Mouse (Mus musculus) liver, embryonic 13.5 days (tissue): ENCODE measurements at regions not wholly inside any gene's neighbourhood (a gene's known extent, or its start where the extent isn't known, plus 50 kb on each side); places are given as distances from the start of the nearest gene placed in this dataset.
A peak's percentile ranks its signal among the peaks of the same experiment; 100 is the strongest.

Experiments used
- ATAC-seq: fragments of 200-750 bp; cut with Nextera tagmentation; 2 replicates; pipeline ENCODE4 v1.8.0; 2017; ENCODE audit warnings: low read depth, mild to moderate bottlenecking, moderate number of reproducible peaks, moderate library complexity
- DNase-seq: peaks from one replicate; pipeline ENCODE4 v3.0.0; 2022
- H3K27ac ChIP-seq: fragments of 300-500 bp; sonication (generic); 2 replicates; pipeline ENCODE4 v1.5.1; 2015; ENCODE audit warnings: moderate library complexity, mild to moderate bottlenecking, inconsistent platforms
- H3K27me3 ChIP-seq: fragments of 300-500 bp; sonication (generic); 2 replicates; pipeline ENCODE4 v1.6.1; 2015; ENCODE audit warnings: mild to moderate bottlenecking, inconsistent platforms
- H3K36me3 ChIP-seq: fragments of 300-500 bp; sonication (generic); 2 replicates; pipeline ENCODE4 v1.6.1; 2015; ENCODE audit warnings: mild to moderate bottlenecking, inconsistent platforms
- H3K4me1 ChIP-seq: fragments of 300-500 bp; sonication (generic); replicated peaks from 2 replicates; pipeline ENCODE4 v1.6.1; 2015; ENCODE audit warnings: inconsistent platforms
- H3K4me2 ChIP-seq: fragments of 300-500 bp; sonication (generic); 2 replicates; pipeline ENCODE4 v1.6.1; 2015; ENCODE audit warnings: inconsistent platforms, mild to moderate bottlenecking, moderate library complexity
- H3K4me3 ChIP-seq: fragments of 300-500 bp; sonication (generic); replicated peaks from 2 replicates; pipeline ENCODE4 v1.5.1; 2015; ENCODE audit warnings: mild to moderate bottlenecking, inconsistent platforms
- H3K9ac ChIP-seq: fragments of 300-500 bp; sonication (generic); 2 replicates; pipeline ENCODE4 v1.6.1; 2015; ENCODE audit warnings: mild to moderate bottlenecking, inconsistent platforms
- H3K9me3 ChIP-seq: fragments of 300-500 bp; sonication (generic); replicated peaks from 2 replicates; pipeline ENCODE4 v1.6.1; 2016; ENCODE audit warnings: inconsistent platforms
- WGBS: fragments of 180-500 bp; shearing (Covaris S2); methylation state at CpG from one replicate; pipeline ENCODE4 v1.1.7; 2015; ENCODE audit not compliant: insufficient replicate concordance; 5-methylcytosine and 5-hydroxymethylcytosine counted together

GRCm38 (mm10) chr15:62132895-62133294 is 1210.1 kb upstream of the A1bg start:
- H3K36me3 ChIP-seq, result no peaks in the 10 kb centered on the region
- no peaks in the 10 kb centered on the region for H3K27me3 ChIP-seq
- DNase-seq (no peak), ATAC-seq (no peak)
- H3K9me3 ChIP-seq, result no peaks in the 10 kb centered on the region
- H3K4me2 ChIP-seq, result no peak overlapping the region
- H3K9ac ChIP-seq, result 0 out of 2 replicates have a peak overlapping the region, but pooled peaks have one; percentile 23
- 0 out of 2 replicates have a peak overlapping the region, but pooled peaks have one; percentile 25 for H3K27ac ChIP-seq
- H3K4me1 ChIP-seq, result peaks cover 97% of the 10 kb centered on the region
- no peak overlapping the region for H3K4me3 ChIP-seq
- 58% methylated on average over 2 of the region's 2 CpGs for WGBS

- WGBS, result 75% methylated on average over 3 of the region's 3 CpGs
- Histone ChIP-seq H3K4me3 (no peak overlapping the region), H3K27ac (no peak overlapping the region; the same call in 1 of the 2 replicates), H3K9ac (no peak overlapping the region; the same call in 1 of the 2 replicates), H3K4me2 (no peak overlapping the region), H3K4me1 (peaks cover 97% of the 10 kb centered on the region), H3K27me3 (no peaks in the 10 kb centered on the region), H3K9me3 (no peaks in the 10 kb centered on the region), H3K36me3 (no peaks in the 10 kb centered on the region)
- ATAC-seq, result no peak
- DNase-seq, result no peak
These were observed 1208.9 kb upstream of the A1bg start for GRCm38 (mm10) chr15:62131686-62132085.

GRCm38 (mm10) chr15:62130530-62130929 is 1207.7 kb upstream of the A1bg start:
- Histone ChIP-seq H3K27me3 (no peaks in the 10 kb centered on the region), H3K4me1 (peaks cover 93% of the 10 kb centered on the region), H3K36me3 (no peaks in the 10 kb centered on the region), H3K4me3 (no peak overlapping the region), H3K4me2 (no peak overlapping the region), H3K9me3 (no peaks in the 10 kb centered on the region), H3K9ac (no peak overlapping the region), H3K27ac (peak overlapping the region; percentile 44; the same call in 1 of the 2 replicates)
- DNase-seq (no peak), ATAC-seq (no peak)
- WGBS, result 74% methylated on average over 4 of the region's 4 CpGs

- no peak overlapping the region for H3K4me2 ChIP-seq
- no peak overlapping the region for H3K9ac ChIP-seq
- H3K27ac ChIP-seq, result peak overlapping the region; percentile 68
- H3K27me3 ChIP-seq, result no peaks in the 10 kb centered on the region
- DNase-seq (no peak), ATAC-seq (peak; percentile 31; the same call in 1 of the 2 replicates)
- no peak overlapping the region for H3K4me3 ChIP-seq
- H3K4me1 ChIP-seq, result peaks cover 89% of the 10 kb centered on the region
- H3K36me3 ChIP-seq, result no peaks in the 10 kb centered on the region
- no peaks in the 10 kb centered on the region for H3K9me3 ChIP-seq
- WGBS, result 55% methylated on average over 11 of the region's 11 CpGs
These were observed 1205.9 kb upstream of the A1bg start for GRCm38 (mm10) chr15:62128546-62129212.

- Histone ChIP-seq H3K27ac (peak overlapping the region; percentile 68), H3K9me3 (no peaks in the 10 kb centered on the region), H3K4me1 (peaks cover 89% of the 10 kb centered on the region), H3K4me2 (no peak overlapping the region), H3K36me3 (0 out of 2 replicates have a peak, but pooled peaks cover 3% of the 10 kb centered on the region), H3K27me3 (no peaks in the 10 kb centered on the region), H3K9ac (peak overlapping the region; percentile 47; the same call in 1 of the 2 replicates), H3K4me3 (no peak overlapping the region)
- ATAC-seq, result peak; percentile 64
- WGBS, result 41% methylated on average over 11 of the region's 11 CpGs
- peak; percentile 40 for DNase-seq
These were observed 1204.9 kb upstream of the A1bg start for GRCm38 (mm10) chr15:62127602-62128158.

- H3K4me1 ChIP-seq, result peaks cover 92% of the 10 kb centered on the region
These were observed 1202.9 kb upstream of the A1bg start for GRCm38 (mm10) chr15:62125718-62126117.

GRCm38 (mm10) chr15:62123756-62124155 is 1200.9 kb upstream of the A1bg start:
- H3K27ac ChIP-seq, result peak overlapping the region; percentile 88; the same call in 1 of the 2 replicates
- 0 out of 2 replicates have a peak, but pooled peaks cover 3% of the 10 kb centered on the region for H3K36me3 ChIP-seq
- DNase-seq, result no peak
- H3K4me2 ChIP-seq, result no peak overlapping the region
- no peaks in the 10 kb centered on the region for H3K27me3 ChIP-seq
- H3K4me3 ChIP-seq, result no peak overlapping the region
- H3K9ac ChIP-seq, result no peak overlapping the region
- H3K4me1 ChIP-seq, result peaks cover 90% of the 10 kb centered on the region
- no peaks in the 10 kb centered on the region for H3K9me3 ChIP-seq
- ATAC-seq, result no peak
- 85% methylated on average over 4 of the region's 4 CpGs for whole genome bisulfite sequencing

More at GRCm38 (mm10) chr15:62125718-62126117, 1202.9 kb upstream of the A1bg start:
- no peak for ATAC-seq
- H3K27ac ChIP-seq, result 0 out of 2 replicates have a peak overlapping the region, but pooled peaks have one; percentile 15
- H3K27me3 ChIP-seq, result no peaks in the 10 kb centered on the region
- H3K9ac ChIP-seq, result no peak overlapping the region
- H3K36me3 ChIP-seq, result 0 out of 2 replicates have a peak, but pooled peaks cover 3% of the 10 kb centered on the region
- DNase-seq, result no peak
- H3K4me2 ChIP-seq, result no peak overlapping the region
- H3K4me3 ChIP-seq, result no peak overlapping the region
- 90% methylated on average over 7 of the region's 7 CpGs for WGBS
- H3K9me3 ChIP-seq, result no peaks in the 10 kb centered on the region

- Histone ChIP-seq H3K4me2 (peak overlapping the region; percentile 46), H3K9me3 (no peaks in the 10 kb centered on the region), H3K27me3 (no peaks in the 10 kb centered on the region), H3K36me3 (0 out of 2 replicates have a peak, but pooled peaks cover 3% of the 10 kb centered on the region), H3K27ac (peak overlapping the region; percentile 88), H3K9ac (peak overlapping the region; percentile 64), H3K4me3 (0 out of 2 replicates have a peak overlapping the region, but pooled peaks have one; percentile 0), H3K4me1 (peaks cover 90% of the 10 kb centered on the region)
- peak; percentile 92 for ATAC-seq
- peak; percentile 62 for DNase-seq
- 26% methylated on average over 9 of the region's 9 CpGs for WGBS
These were observed 1199.6 kb upstream of the A1bg start for GRCm38 (mm10) chr15:62122265-62123023.

- DNase-seq, result no peak
- H3K4me2 ChIP-seq, result peak overlapping the region; percentile 46
These were observed 1198.9 kb upstream of the A1bg start for GRCm38 (mm10) chr15:62121696-62122095.

GRCm38 (mm10) chr15:62120735-62121134 is 1197.9 kb upstream of the A1bg start:
- H3K9ac ChIP-seq, result peak overlapping the region; percentile 42
- H3K27ac ChIP-seq, result peak overlapping the region; percentile 88
- H3K36me3 ChIP-seq, result 0 out of 2 replicates have a peak, but pooled peaks cover 3% of the 10 kb centered on the region
- H3K4me1 ChIP-seq, result peaks cover 93% of the 10 kb centered on the region
- no peak for DNase-seq
- H3K4me2 ChIP-seq, result 0 out of 2 replicates have a peak overlapping the region, but pooled peaks have one; percentile 11
- 42% methylated on average over 4 of the region's 4 CpGs for WGBS
- ATAC-seq, result no peak
- no peak overlapping the region for H3K4me3 ChIP-seq
- no peaks in the 10 kb centered on the region for H3K9me3 ChIP-seq
- no peaks in the 10 kb centered on the region for H3K27me3 ChIP-seq

More at GRCm38 (mm10) chr15:62121696-62122095, 1198.9 kb upstream of the A1bg start:
- H3K27ac ChIP-seq, result peak overlapping the region; percentile 88
- H3K36me3 ChIP-seq, result 0 out of 2 replicates have a peak, but pooled peaks cover 3% of the 10 kb centered on the region
- peaks cover 90% of the 10 kb centered on the region for H3K4me1 ChIP-seq
- no peaks in the 10 kb centered on the region for H3K27me3 ChIP-seq
- ATAC-seq, result no peak
- no peaks in the 10 kb centered on the region for H3K9me3 ChIP-seq
- H3K9ac ChIP-seq, result peak overlapping the region; percentile 64
- H3K4me3 ChIP-seq, result no peak overlapping the region
- 60% methylated on average over 4 of the region's 4 CpGs for WGBS

GRCm38 (mm10) chr15:62118997-62119396 is 1196.2 kb upstream of the A1bg start:
- WGBS, result 66% methylated on average over 10 of the region's 10 CpGs
- peaks cover 98% of the 10 kb centered on the region for H3K4me1 ChIP-seq
- no peak for ATAC-seq

More at GRCm38 (mm10) chr15:62118997-62119396, 1196.2 kb upstream of the A1bg start:
- 0 out of 2 replicates have a peak, but pooled peaks cover 3% of the 10 kb centered on the region for H3K36me3 ChIP-seq
- H3K27me3 ChIP-seq, result no peaks in the 10 kb centered on the region
- H3K4me2 ChIP-seq, result no peak overlapping the region
- H3K9ac ChIP-seq, result no peak overlapping the region
- no peak for DNase-seq
- no peaks in the 10 kb centered on the region for H3K9me3 ChIP-seq
- no peak overlapping the region for H3K4me3 ChIP-seq
- H3K27ac ChIP-seq, result no peak overlapping the region
